Mouse (Mus musculus) liver, embryonic 16.5 days (tissue): Measurements from ENCODE around the gene Gsx2. TPM values are rescaled to one million over a fixed set of nuclear protein-coding genes. Genes with fewer than 3 reads are reported as not detected.

Experiments
- ATAC-seq: fragments of 200-750 bp; cut with Nextera tagmentation; 2 replicates; pipeline ENCODE4 v1.8.0; 2017; ENCODE audit warnings: low read depth, mild to moderate bottlenecking, moderate number of reproducible peaks, moderate library complexity
- H3K27ac ChIP-seq: fragments of 300-500 bp; sonication (generic); 2 replicates; pipeline ENCODE4 v1.5.1; 2014; ENCODE audit warnings: mild to moderate bottlenecking, low read length
- H3K27me3 ChIP-seq: fragments of 300-500 bp; sonication (generic); 2 replicates; pipeline ENCODE4 v1.6.1; 2014; ENCODE audit warnings: low read depth, low read length, mixed read lengths; ENCODE audit not compliant: control insufficient read depth, insufficient read depth
- H3K36me3 ChIP-seq: fragments of 300-500 bp; sonication (generic); 2 replicates; pipeline ENCODE4 v1.6.1; 2014; ENCODE audit warnings: mild to moderate bottlenecking; ENCODE audit not compliant: control insufficient read depth, insufficient read depth
- H3K4me1 ChIP-seq: fragments of 300-500 bp; sonication (generic); 2 replicates; pipeline ENCODE4 v1.6.1; 2014; ENCODE audit warnings: low read depth, low read length, mixed read lengths; ENCODE audit not compliant: control insufficient read depth
- H3K4me2 ChIP-seq: fragments of 300-500 bp; sonication (generic); 2 replicates; pipeline ENCODE4 v1.6.1; 2014; ENCODE audit warnings: low read depth, low read length, mixed read lengths
- H3K4me3 ChIP-seq: fragments of 300-500 bp; sonication (generic); 2 replicates; pipeline ENCODE4 v1.5.1; 2014; ENCODE audit warnings: low read depth, mild to moderate bottlenecking, low read length
- H3K9ac ChIP-seq: fragments of 300-500 bp; sonication (generic); 2 replicates; pipeline ENCODE4 v1.6.1; 2014; ENCODE audit warnings: low read depth, low read length
- H3K9me3 ChIP-seq: fragments of 300-500 bp; sonication (generic); replicated peaks from 2 replicates; pipeline ENCODE4 v1.6.1; 2016; ENCODE audit warnings: low read length; ENCODE audit not compliant: control insufficient read depth
- WGBS: fragments of 180-500 bp; shearing (Covaris S2); extraction: QIAGEN DNeasy Blood & Tissue Kit; methylation state at CpG from one replicate; pipeline ENCODE4 v1.1.7; 2014; ENCODE audit not compliant: insufficient replicate concordance; 5-methylcytosine and 5-hydroxymethylcytosine counted together
- polyA plus RNA-seq: library from polyadenylated mRNA; unstranded; fragments of >200 nt; fragmentation: Nextera tagmentation; extraction: Ambion mirVana; gene quantifications from 2 replicates; pipeline ENCODE4 v1.2.1, GENCODE M21; 2015

Gene Gsx2
- polyA plus RNA-seq, 1 experiment from 2014 or later: not detected

DNA sequence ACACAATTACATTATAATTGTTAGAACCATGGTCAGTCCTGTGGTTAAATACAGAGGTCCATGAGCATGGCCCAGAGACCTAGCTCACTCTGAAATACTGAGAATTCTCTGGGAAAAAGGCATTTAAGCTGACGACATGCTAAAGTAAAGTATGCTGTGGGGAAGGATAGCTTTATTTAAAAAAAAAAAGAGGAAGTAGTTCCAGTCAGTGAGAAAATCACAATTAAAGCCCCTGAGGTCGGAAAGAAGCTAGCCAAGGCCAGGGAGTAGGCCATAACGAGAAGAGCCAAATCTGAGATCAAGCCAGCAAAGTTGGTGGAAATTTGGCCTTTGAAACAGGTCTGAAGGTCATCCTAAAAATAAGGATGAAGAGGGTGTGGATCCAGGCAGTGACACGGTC lies 24.3 kb upstream of the Gsx2 start:
- H3K36me3 ChIP-seq: no peaks in the 10 kb centered on the region
- H3K27me3 ChIP-seq: no peaks in the 10 kb centered on the region; the same call in 1 of the 2 replicates
- WGBS: 29% methylated on average over 4 of the region's 4 CpGs
- H3K9me3 ChIP-seq: no peaks in the 10 kb centered on the region
- H3K4me3 ChIP-seq: no peak overlapping the region
- H3K27ac ChIP-seq: no peak overlapping the region
- no peak overlapping the region for H3K9ac ChIP-seq
- no peaks in the 10 kb centered on the region for H3K4me1 ChIP-seq
- H3K4me2 ChIP-seq: no peak overlapping the region
- no peak for ATAC-seq

DNA sequence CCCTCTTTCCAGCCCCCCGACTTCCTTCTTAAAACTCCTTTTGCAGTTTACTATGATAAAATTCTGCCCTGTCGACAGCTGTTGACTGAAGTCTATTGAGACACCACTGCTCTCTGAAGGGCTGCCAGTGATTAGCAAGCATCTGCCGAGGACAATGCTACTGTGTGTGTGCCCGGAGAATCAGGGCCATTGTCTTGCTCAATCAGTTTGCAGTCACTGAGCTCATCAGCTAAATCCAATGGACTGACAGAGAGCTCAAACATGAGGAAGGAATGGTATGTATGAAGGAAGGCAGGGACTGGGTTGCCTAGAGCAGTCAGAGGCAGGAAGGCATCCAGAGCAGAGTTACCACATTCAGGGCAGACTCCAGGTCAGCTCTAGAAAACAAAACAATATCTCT lies 12.2 kb upstream of the Gsx2 start:
- H3K9me3 ChIP-seq: no peaks in the 10 kb centered on the region
- peaks cover 13% of the 10 kb centered on the region for H3K27me3 ChIP-seq
- no peak for ATAC-seq
- 45% methylated on average over 4 of the region's 4 CpGs for WGBS
- no peak overlapping the region for H3K4me3 ChIP-seq
- H3K27ac ChIP-seq: no peak overlapping the region
- no peaks in the 10 kb centered on the region for H3K36me3 ChIP-seq
- no peaks in the 10 kb centered on the region; the same call in 1 of the 2 replicates for H3K4me1 ChIP-seq
- no peak overlapping the region for H3K4me2 ChIP-seq
- no peak overlapping the region for H3K9ac ChIP-seq

DNA sequence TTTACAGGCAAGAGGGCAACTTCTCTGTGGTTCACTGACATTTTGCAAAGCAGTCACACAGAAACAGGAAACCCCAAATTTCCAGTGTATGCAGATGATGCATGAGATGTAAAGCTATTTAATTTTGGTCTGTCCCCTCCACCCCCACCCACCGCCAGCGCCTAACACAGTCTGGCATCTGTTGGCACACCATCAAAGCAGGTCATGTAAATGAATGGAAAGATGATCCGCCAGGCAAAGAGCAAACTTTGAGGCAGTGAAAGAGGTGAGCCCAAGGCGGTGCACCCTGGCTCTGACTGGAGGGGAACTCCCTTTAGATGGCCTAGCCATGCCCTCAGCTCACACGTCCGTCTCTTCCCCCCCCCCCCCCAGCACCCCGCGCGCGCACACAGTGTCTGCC lies 8.7 kb upstream of the Gsx2 start:
- Histone ChIP-seq H3K4me3 (peak overlapping the region; percentile 49; the same call in 1 of the 2 replicates), H3K4me2 (peak overlapping the region; percentile 58), H3K4me1 (no peaks in the 10 kb centered on the region; the same call in 1 of the 2 replicates), H3K9me3 (no peaks in the 10 kb centered on the region), H3K27me3 (peaks cover 48% of the 10 kb centered on the region), H3K27ac (no peak overlapping the region), H3K9ac (no peak overlapping the region), H3K36me3 (no peaks in the 10 kb centered on the region)
- ATAC-seq: peak; percentile 7; the same call in 1 of the 2 replicates
- WGBS: 5% methylated on average over 10 of the region's 10 CpGs

DNA sequence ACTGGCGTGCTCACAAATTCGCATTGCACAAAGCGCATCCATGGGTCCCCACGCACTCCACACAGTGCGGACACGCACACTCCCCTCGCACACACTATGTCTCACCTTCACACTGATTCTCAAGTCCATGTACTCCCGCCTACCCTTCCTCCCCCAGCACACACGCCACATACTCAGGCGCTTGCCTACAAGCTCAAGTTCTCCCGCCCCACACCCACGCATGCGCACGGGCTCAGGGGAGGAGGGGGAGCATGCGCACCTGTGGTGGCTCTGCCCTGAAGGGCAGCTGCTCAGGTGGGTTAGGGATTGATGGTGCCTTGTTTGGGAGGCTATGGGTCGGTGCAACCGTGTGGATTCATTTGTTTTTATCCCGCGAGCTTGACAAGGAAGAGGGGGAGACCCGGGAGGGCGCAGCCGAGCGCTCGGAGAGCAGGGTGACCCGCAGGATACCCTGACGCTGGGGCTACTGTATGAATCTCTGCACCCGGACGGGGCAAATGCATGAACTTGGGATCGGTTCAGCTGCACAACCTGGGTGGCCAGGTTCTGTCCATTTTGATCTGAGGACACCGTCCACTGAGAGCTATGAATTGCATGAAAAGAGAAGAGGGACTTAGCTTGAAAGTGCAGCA lies 8.2 kb upstream of the Gsx2 start:
- Histone ChIP-seq H3K27ac (no peak overlapping the region), H3K9ac (peak overlapping the region; percentile 12; the same call in 1 of the 2 replicates), H3K27me3 (peaks cover 53% of the 10 kb centered on the region), H3K4me2 (peak overlapping the region; percentile 58), H3K4me1 (no peaks in the 10 kb centered on the region; the same call in 1 of the 2 replicates), H3K4me3 (peak overlapping the region; percentile 49), H3K9me3 (no peaks in the 10 kb centered on the region), H3K36me3 (no peaks in the 10 kb centered on the region)
- WGBS: 2% methylated on average over 30 of the region's 30 CpGs
- peak; percentile 59 for ATAC-seq

DNA sequence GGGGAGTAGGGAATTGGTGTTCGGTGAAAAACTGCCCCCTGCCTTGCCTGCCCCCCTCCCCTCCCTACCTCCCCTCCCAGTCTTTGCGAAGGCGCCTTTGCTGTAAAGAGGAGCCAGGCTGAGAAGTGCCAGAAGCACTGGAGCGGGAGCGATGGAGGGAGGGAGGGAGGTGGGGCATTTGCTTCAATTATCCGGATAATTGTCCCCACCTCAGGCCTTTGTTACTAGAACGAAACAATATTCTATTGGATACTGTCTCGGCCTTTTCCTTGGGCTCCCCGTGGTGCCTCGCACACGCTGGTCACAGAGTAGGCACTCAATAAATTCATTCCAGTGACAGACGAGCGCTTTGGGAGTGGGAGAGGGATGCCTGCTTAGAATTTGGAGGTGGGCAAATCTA lies 5.3 kb upstream of the Gsx2 start:
- no peak overlapping the region for H3K4me2 ChIP-seq
- no peak for ATAC-seq
- H3K36me3 ChIP-seq: no peaks in the 10 kb centered on the region
- H3K27ac ChIP-seq: no peak overlapping the region
- WGBS: 5% methylated on average over 11 of the region's 13 CpGs
- no peaks in the 10 kb centered on the region for H3K9me3 ChIP-seq
- peaks cover 81% of the 10 kb centered on the region for H3K27me3 ChIP-seq
- no peaks in the 10 kb centered on the region; the same call in 1 of the 2 replicates for H3K4me1 ChIP-seq
- no peak overlapping the region for H3K4me3 ChIP-seq
- H3K9ac ChIP-seq: no peak overlapping the region

DNA sequence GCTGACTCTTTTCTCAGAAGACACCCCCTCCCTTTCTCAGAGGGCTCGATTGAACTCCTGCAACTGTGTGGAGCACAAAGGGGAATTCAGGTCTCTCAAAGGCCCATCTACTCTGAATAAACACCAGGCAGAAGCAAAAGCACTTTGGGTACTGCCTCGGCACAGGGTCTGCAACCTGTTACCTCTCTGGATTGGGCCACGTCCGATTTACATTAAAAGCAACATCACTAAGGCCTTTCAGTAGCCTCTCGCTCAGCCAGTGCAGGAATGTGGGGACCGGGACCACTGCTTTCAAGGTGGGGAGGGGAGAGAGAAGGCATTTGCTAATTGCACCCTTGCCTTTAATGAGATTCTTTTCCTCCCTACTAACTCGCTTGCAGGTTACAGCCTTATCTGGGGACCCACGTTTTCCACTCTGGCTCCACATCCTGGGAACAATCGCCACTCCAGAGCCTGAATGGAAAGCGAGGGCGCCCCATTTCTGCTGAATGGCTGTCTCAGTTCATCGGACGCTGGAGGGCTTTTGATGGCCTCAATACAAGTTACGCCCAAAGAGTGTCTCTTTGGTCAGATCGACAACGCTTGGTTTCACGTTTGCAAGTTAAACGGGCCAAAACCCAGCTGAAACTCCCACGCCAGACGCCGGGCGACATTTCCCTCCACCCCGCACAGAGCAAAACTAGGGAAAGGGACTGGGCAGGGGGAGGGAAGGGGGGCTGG lies 4.6 kb upstream of the Gsx2 start:
- Histone ChIP-seq H3K9me3 (no peaks in the 10 kb centered on the region), H3K27me3 (peaks cover 88% of the 10 kb centered on the region), H3K27ac (no peak overlapping the region), H3K9ac (no peak overlapping the region), H3K4me1 (no peaks in the 10 kb centered on the region; the same call in 1 of the 2 replicates), H3K4me2 (no peak overlapping the region), H3K36me3 (no peaks in the 10 kb centered on the region), H3K4me3 (no peak overlapping the region)
- 2% methylated on average over 23 of the region's 23 CpGs for WGBS
- ATAC-seq: no peak

DNA sequence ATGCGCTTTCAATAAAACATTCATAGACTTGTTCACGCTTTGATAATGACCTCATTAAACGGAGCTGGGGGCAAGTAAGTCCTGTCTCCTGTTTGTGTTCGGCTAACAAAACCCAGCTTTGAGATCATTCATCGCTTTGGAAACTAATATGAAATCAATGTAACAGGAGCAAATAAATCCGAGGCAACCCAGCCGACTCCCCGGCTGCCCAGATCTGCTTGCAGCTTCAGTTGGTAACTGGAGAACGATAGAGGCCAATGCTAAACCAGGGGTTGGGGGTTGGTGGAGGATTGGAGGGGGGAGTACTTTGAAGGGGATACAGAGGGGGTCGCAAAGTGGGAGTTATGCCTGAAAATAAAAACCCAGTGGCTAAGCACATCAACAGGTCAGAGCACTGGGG lies 3.5 kb upstream of the Gsx2 start:
- H3K27me3 ChIP-seq: peaks cover 99% of the 10 kb centered on the region
- H3K4me3 ChIP-seq: no peak overlapping the region
- no peaks in the 10 kb centered on the region for H3K36me3 ChIP-seq
- WGBS: 3% methylated on average over 10 of the region's 10 CpGs
- no peak for ATAC-seq
- H3K4me2 ChIP-seq: no peak overlapping the region
- no peak overlapping the region for H3K9ac ChIP-seq
- H3K9me3 ChIP-seq: no peaks in the 10 kb centered on the region
- no peak overlapping the region for H3K27ac ChIP-seq
- H3K4me1 ChIP-seq: no peaks in the 10 kb centered on the region; the same call in 1 of the 2 replicates

DNA sequence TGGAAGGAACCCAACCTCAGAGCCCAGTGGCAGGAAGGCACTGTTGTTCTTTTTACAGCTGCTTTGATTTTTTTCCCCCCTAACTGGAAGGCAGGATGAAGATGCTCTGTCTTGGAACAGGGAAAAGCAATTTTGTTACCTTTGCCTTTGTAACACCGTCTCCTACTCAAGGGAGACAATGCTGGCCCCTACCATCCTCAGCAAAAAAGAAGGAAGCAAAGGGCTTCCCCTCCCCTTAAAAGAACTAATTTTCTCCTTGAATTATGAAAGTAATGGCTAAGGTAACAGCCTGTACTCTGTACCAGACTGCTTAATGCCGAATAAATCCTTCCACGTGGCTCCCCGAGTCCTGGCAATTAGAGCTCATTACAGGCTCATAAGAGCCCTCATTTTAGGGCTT lies 2.9 kb upstream of the Gsx2 start:
- 4% methylated on average over 4 of the region's 4 CpGs for WGBS
- Histone ChIP-seq H3K4me2 (no peak overlapping the region), H3K4me1 (no peaks in the 10 kb centered on the region), H3K4me3 (no peak overlapping the region), H3K27ac (no peak overlapping the region), H3K9me3 (no peaks in the 10 kb centered on the region), H3K27me3 (peaks cover 98% of the 10 kb centered on the region), H3K9ac (no peak overlapping the region), H3K36me3 (no peaks in the 10 kb centered on the region)
- ATAC-seq: no peak

DNA sequence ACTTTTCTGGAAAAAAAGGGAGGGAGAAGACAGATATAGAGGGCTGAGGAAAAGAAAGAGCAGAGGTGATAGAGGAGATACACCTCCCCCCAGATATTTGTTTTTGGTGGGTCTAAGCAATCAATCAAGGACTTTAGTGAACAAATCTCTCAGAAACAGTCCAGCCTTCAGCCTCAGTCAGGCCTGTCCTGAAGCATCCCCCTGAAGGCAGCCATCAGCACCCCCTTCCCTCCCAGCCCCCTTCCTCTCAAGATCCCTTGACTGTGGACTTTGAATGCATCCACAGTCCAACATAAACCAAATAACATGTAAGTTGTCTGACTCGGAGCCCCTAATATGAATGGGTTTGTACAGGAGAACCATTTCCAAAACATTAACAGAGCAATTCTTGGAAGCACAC lies 2.2 kb upstream of the Gsx2 start:
- WGBS: 32% methylated on average over 1 of the region's 1 CpGs
- no peak overlapping the region for H3K4me3 ChIP-seq
- H3K27ac ChIP-seq: no peak overlapping the region
- H3K4me2 ChIP-seq: no peak overlapping the region
- H3K9ac ChIP-seq: no peak overlapping the region
- H3K9me3 ChIP-seq: no peaks in the 10 kb centered on the region
- H3K27me3 ChIP-seq: peaks cover 98% of the 10 kb centered on the region
- no peak for ATAC-seq
- H3K36me3 ChIP-seq: no peaks in the 10 kb centered on the region
- no peaks in the 10 kb centered on the region for H3K4me1 ChIP-seq
